Mouse (Mus musculus): ENCODE data around the gene Ap1m1.
A peak's percentile ranks its signal among the peaks of the same experiment; 100 is the strongest.

DNA sequence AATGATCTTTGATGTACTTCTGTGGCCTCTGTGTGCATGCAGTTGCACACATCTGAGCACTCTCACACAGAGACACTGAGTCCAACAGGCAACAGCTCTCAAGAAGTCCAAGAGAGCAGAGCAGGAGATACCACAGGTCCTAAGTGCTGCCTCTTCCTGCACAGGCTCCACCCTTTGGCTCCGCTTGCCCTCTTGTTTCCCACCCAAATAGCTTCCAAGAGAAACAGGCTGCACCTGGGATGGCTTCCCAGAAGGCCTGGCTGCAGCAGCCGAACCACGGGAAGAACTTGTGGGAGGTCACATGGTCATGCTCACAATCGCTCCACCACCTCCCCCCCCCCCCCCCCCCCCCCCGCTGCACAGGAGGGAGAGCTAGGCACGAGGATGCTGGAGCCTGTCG is 25.5 kb downstream of the Ap1m1 start:
- TF ChIP-seq POLR2A (IDR thresholded peaks at IDR 0.05; ENCODE audit: borderline replicate concordance, extremely low read depth, low read depth, low read length) (peak; percentile 43; the same call in 1 of the 2 replicates), CTCF (IDR thresholded peaks at IDR 0.05; ENCODE audit: insufficient read depth, low read length) (no peak)
